Mouse (Mus musculus): ENCODE data around the gene Fndc1.

Fndc1 gene

GRCm38 (mm10) chr17:7826819-7827515 is at the start of gene Fndc1:
TSS of gene Fndc1 (minus strand) at chr17:7827302.
- no peak for DNase-seq (ENCODE audit: low spot score)

- no peak for DNase-seq (ENCODE audit: low spot score)
Measured at GRCm38 (mm10) chr17:7876541-7876940, 49.4 kb upstream of the Fndc1 start.

- DNase-seq (ENCODE audit: low spot score): peak; percentile 72
Measured at GRCm38 (mm10) chr17:7875941-7876461, 48.9 kb upstream of the Fndc1 start.

GRCm38 (mm10) chr17:7874776-7875531 is 47.9 kb upstream of the Fndc1 start:
- no peak for DNase-seq (ENCODE audit: low spot score)

GRCm38 (mm10) chr17:7873382-7873781 is 46.3 kb upstream of the Fndc1 start:
- DNase-seq (ENCODE audit: low spot score): no peak

GRCm38 (mm10) chr17:7871800-7872199 is 44.7 kb upstream of the Fndc1 start:
- no peak for DNase-seq (ENCODE audit: low spot score)

GRCm38 (mm10) chr17:7870862-7871605 is 43.9 kb upstream of the Fndc1 start:
- no peak for DNase-seq (ENCODE audit: low spot score)

GRCm38 (mm10) chr17:7869114-7869513 is 42.0 kb upstream of the Fndc1 start:
- no peak for DNase-seq (ENCODE audit: low spot score)

GRCm38 (mm10) chr17:7868631-7869030 is 41.5 kb upstream of the Fndc1 start:
- peak; percentile 29 for DNase-seq (ENCODE audit: low spot score)

GRCm38 (mm10) chr17:7864740-7865139 is 37.6 kb upstream of the Fndc1 start:
- DNase-seq (ENCODE audit: low spot score): no peak

- DNase-seq (ENCODE audit: low spot score): no peak
Measured at GRCm38 (mm10) chr17:7863745-7864144, 36.6 kb upstream of the Fndc1 start.

- DNase-seq (ENCODE audit: low spot score): no peak
Measured at GRCm38 (mm10) chr17:7860845-7861360, 33.8 kb upstream of the Fndc1 start.

GRCm38 (mm10) chr17:7857658-7858057 is 30.6 kb upstream of the Fndc1 start:
- no peak for DNase-seq (ENCODE audit: low spot score)

GRCm38 (mm10) chr17:7855851-7856250 is 28.7 kb upstream of the Fndc1 start:
- no peak for DNase-seq (ENCODE audit: low spot score)

- DNase-seq (ENCODE audit: low spot score): no peak
Measured at GRCm38 (mm10) chr17:7851979-7852378, 24.9 kb upstream of the Fndc1 start.

GRCm38 (mm10) chr17:7851527-7851926 is 24.4 kb upstream of the Fndc1 start:
- DNase-seq (ENCODE audit: low spot score): no peak

- DNase-seq (ENCODE audit: low spot score): no peak
Measured at GRCm38 (mm10) chr17:7850246-7850645, 23.1 kb upstream of the Fndc1 start.

GRCm38 (mm10) chr17:7840505-7841290 is 13.6 kb upstream of the Fndc1 start:
- DNase-seq (ENCODE audit: low spot score): no peak

- DNase-seq (ENCODE audit: low spot score): no peak
Measured at GRCm38 (mm10) chr17:7827586-7827985, 484 bp upstream of the Fndc1 start.

- no peak for DNase-seq (ENCODE audit: low spot score)
Measured at GRCm38 (mm10) chr17:7825416-7825815, 1.7 kb downstream of the Fndc1 start.

- no peak for DNase-seq (ENCODE audit: low spot score)
Measured at GRCm38 (mm10) chr17:7821553-7822186, 5.4 kb downstream of the Fndc1 start.
